Mouse (Mus musculus) thymus, adult 2 months (tissue): Measurements from ENCODE around the gene Antxr1.

Experiments
- CTCF ChIP-seq: fragments of 200-500 bp; IDR thresholded peaks from 2 replicates; pipeline ENCODE4 v1.5.1; 2012; ENCODE audit warnings: mild to moderate bottlenecking, control low read depth, low read length, moderate library complexity, borderline replicate concordance; ENCODE audit not compliant: control insufficient read depth, poor library complexity, insufficient read depth; ENCODE audit errors: extremely low read depth
- POLR2A ChIP-seq: fragments of 200-500 bp; IDR thresholded peaks from 2 replicates; pipeline ENCODE4 v1.6.1; 2012; ENCODE audit warnings: mild to moderate bottlenecking, low read length, control low read depth, moderate library complexity; ENCODE audit not compliant: control insufficient read depth, poor library complexity, insufficient read depth; ENCODE audit errors: extremely low read depth

- no peak for TF ChIP-seq CTCF
- no peak for TF ChIP-seq POLR2A
Measured at GRCm38 (mm10) chr6:87237260-87237659, 98.4 kb downstream of the Antxr1 start.
